Mouse (Mus musculus): Measurements from ENCODE around the gene Scgb1a1. TPM values are rescaled to one million over a fixed set of nuclear protein-coding genes. Genes with fewer than 3 reads are reported as not detected.
"Not testable (repeated sequence)": the region's sequence is repeated elsewhere in the genome, so short reads cannot be mapped to it uniquely, and the experiment has no call there.

Gene Scgb1a1
- total RNA-seq, 2 experiments from 2014 or later: not detected

DNA sequence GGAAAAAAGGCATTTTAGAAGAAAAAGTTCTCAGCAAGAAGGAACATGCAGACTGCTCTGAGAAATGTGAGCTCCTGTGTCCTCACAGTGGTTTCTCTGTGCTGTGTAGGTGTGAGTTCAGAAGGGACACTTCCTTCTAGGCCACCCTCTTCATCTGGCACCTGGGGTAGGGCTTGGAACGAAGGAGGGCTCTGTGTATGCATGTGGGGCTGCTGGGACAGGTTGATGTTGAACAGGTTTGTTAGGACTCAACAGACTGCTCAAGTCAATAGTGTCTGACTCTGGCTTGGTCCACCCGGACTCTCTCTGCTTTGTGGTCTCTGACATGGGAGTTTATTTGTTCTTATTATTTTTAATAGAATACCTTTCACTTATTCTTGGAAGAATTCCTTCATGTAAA lies 17.4 kb downstream of the Scgb1a1 start:
- DNase-seq (ENCODE audit: extremely low spot score in 1 of 2, low spot score in 1 of 2): no peak

DNA sequence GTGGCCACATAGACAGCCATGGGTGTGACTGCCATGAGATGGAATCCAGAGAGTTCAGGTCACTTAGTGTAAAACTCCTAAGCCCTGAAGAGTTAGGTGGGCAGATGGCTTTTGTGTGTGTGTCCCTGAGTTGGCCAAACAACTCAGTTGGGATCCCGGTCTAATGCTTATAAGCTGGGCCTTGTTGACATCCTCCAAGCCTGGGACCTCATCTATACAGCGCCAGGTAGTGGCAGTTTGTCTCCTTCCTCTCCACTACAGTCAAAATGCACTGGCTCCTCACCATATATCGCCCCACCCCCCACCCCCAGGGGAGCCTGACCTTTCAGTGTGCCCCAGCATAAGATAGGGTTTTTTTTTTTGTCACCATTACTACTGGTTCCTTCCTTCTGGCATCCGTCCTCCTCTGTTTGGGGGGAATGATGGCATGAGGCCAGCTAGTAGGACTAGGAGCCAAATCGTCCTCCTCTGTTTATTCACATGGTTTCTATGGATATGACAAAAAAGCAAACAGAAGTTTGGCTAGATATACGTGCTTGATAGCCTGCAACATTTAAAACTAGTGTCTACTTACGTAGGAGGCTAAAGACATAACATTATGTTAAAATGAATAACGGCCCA lies 18.0 kb downstream of the Scgb1a1 start:
- DNase-seq (ENCODE audit: extremely low spot score in 1 of 2, low spot score in 1 of 2): no peak

DNA sequence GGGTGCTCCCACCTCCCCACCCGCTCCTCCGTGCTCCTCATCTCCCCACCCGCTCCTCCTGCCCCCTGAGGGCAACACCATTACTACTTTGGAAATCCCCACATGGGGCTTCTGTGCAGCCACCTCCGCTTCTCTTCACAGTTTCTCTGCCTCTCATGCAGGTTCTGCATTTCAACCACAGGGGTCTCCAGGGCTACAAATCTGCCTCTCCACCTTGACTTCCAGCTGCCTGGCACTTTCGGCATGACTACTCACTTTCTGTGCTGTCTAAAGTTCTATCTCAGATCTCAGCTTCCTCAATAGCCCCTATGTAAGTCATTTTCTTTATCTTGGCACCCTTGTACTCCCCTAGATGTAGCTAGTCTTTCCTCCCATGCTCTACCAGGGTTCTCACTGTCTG lies 20.5 kb downstream of the Scgb1a1 start:
- no peak for DNase-seq (ENCODE audit: extremely low spot score in 1 of 2, low spot score in 1 of 2)

DNA sequence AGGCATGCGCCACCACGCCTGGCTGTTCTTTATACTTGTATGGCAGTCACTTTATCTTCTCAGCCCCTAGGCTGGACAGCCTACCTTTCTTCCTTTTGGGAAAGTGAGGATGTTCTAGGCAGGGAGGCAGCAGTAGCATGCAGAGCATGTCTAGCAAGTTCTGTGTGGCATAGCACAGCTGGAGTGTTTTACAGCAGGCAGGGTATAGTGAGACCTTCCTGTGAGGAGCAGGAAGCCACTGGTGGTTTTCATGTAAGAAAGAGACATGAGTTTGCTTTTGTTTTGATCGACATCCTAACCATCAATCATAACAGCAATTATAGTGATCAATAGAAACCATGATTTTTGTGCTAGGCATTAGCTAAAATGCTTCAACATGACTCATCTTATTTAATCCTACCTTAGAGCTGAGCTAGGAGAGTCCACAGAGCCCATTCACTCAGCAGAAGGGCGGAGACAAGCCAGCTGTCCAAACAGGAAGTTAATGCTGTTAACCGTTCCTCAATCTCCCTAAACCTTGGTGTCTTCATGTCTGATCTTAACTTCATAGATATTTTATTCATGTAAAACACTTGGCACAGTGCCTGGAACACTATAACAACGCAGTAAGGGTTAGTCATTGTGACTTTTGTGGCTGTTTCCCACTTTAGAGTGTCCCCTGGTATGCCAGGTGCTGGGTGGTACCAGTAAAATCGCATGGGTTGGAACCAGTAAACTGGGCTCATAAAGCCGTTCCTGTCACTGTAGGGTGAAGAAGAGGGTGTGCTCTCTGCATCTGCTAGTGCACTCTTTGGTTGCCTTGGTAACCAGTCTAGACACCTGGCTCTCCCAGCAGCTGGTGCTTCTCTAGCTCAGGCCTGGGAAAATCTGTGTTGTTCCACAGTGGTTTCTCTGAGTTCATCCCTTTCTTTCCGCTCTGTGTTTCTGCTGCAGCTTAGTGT lies 21.9 kb downstream of the Scgb1a1 start:
- DNase-seq (ENCODE audit: extremely low spot score in 1 of 2, low spot score in 1 of 2): no peak

DNA sequence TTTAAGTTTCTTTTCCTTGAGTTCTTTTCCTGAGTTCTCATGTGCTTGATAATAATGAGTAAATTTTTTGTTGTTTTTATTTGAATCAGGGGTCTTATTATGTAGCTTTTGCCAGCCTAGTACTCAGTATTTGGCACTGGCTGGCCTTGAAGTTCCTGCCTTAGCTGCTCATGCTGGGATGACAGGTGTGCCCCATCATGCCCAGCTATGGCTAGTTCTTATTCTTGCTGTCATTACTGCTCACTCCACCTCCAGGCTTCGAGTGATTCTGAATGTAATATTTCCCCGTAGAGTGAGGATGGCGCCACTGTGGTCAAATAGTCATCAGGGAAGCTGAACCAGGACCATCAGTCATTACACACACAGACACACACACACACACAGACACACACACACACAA lies 23.9 kb downstream of the Scgb1a1 start:
- no peak for DNase-seq (ENCODE audit: extremely low spot score in 1 of 2, low spot score in 1 of 2)

DNA sequence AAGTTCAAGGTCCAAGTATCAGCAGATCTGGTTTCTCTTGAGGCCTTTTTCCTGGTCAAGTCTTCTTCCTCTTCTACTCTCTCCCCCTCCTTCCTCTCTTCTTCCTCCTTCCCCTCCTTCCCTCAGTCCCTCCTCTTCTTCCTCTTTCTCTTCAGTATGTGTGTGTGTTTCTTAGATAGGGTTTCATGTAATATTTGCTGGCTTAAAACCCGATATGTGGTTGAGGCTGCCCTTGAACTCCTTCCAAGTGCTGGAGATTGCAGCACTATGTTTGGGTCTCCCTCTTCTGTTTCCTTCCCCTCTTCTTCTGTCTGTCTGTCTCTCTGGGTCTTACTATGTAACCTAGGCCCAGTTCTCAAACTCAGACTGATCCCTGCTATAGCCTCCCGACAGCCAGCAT lies 24.9 kb downstream of the Scgb1a1 start:
- DNase-seq (ENCODE audit: extremely low spot score in 1 of 2, low spot score in 1 of 2): no peak

DNA sequence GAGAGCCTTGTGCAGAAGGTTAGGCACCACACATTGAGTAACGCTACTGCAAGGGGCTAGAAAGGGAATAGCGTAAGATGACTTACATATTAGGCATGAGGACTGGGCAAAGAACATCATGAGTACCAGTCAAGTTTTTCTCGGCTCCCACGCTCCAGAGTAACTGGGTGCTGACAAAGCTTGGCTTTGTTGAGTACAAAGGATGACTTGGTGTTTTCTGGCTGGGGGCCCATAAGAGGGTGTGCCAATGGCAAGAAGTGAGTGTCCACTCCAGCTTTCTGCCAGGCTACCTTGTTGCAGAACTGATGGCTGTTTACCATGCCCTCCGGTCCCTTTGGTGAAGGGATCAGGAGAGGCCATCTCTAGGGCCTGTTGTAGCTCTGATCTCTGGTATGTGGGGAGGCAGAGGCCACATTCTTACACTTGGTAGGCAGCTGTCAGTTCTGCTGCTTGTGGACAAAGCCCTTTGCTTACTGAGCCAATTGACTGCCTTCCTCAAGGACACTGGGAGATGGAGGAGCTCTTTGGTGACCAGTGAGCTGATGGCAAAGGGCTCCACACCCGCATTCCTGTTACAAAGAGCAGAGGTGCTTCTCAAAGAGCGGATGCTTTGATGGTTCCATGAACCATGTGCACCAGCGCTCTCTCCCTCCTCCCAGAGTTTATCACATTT lies 26.4 kb downstream of the Scgb1a1 start:
- no peak for DNase-seq (ENCODE audit: extremely low spot score in 1 of 2, low spot score in 1 of 2)

DNA sequence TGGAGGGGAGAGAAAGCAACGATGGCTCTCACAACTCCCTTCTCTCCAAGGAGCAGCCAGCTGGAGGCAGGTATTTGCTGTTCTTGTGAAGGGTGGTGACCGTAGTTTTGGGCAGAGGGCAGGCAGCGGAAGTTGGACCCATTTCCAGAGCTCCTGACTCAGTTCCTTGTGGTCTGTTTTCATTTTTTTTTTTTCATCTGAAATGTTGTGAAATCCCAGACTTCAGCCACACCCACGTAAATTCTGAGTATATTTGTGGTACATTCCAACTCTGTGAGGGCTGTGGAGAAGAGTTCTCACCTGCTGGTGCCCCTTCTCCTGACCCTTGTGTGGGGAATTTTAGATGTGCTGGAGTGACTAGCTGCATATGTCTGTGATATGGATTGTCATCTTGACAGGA lies 27.7 kb downstream of the Scgb1a1 start:
- DNase-seq (ENCODE audit: extremely low spot score in 1 of 2, low spot score in 1 of 2): no peak

DNA sequence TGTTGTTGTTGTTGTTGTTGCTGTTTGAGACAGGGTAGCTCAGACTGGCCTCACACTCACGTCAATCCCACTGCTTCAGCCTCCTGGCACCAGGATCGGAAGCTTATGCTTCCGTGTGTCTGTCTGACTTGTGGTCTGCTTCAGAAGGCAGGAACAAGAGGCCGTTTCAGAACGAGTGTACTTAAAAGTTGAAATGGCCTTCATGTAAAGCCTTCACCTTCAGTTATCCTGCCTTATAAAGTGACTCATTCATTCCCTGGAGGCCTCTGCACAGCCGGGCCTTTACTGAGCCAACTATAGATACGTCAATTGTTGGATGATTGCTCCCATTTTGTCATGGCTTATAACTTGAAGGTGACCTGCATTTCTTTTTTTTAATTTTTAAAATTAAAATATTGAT lies 28.4 kb downstream of the Scgb1a1 start:
- DNase-seq (ENCODE audit: extremely low spot score in 1 of 2, low spot score in 1 of 2): no peak

DNA sequence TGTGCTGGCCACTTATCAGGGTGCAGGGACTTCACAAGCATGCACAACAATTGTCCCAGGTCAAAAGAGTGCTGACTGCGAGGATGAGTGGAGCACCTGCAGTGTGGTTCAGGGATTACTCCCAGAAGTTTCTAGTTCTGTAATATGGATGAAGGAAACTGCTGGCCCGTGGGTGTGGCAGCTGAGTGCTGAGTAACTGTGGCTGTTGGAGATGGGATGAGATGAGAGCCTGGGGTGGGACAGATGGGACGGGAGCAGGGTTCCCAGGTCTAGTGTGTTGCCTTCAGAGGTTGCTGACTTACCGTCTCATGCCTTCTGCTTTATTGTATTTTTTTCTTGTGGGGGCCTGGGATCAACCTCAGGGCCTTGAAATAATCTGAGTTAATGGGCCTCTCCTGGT lies 28.8 kb downstream of the Scgb1a1 start:
- no peak for DNase-seq (ENCODE audit: extremely low spot score in 1 of 2, low spot score in 1 of 2)

DNA sequence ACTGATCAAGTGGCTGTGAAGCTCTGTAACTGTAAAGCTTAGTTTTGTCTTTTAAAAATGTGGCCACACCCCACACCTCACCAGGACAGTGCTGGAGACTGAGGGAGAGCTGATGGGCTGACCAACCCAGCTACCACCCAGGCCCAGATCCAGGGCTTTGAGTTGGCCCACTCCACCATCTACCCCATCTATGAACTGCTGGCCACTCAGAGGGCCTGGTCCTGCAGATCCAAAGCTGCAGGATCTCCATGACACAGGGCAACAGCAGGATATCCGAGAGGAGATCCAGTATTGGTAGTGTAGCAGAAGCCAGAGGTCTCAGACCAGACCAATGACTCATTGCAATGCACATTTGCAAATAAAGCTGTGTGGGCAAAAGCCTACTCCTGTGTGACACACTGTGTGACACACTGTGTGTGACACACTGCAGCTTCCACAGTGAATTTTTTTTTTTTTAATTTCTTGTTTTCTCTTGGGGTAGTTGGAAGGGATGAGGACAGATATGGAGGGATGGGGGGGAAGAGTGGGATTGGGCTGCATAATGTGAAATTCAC lies 29.4 kb downstream of the Scgb1a1 start:
- no peak for DNase-seq (ENCODE audit: extremely low spot score in 1 of 2, low spot score in 1 of 2)

DNA sequence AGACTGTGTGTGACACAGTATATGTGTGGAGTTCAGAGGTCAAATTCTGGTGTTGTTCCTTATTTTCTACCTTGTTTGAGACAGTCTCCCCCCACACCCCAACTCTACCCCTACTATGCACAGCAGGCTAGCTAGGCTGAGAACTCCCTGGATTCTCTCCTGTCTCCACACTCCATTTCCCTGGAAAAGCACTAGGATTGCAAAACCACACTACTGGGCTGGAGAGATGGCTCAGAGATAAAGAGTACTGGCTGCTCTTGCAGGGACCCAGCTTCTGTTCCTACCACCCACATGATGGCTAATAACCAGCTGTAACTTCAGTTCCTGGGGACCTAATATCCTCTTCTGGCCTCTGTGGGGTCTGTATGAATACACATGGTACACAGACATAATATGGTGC lies 30.1 kb downstream of the Scgb1a1 start:
- DNase-seq (ENCODE audit: extremely low spot score in 1 of 2, low spot score in 1 of 2): no peak

DNA sequence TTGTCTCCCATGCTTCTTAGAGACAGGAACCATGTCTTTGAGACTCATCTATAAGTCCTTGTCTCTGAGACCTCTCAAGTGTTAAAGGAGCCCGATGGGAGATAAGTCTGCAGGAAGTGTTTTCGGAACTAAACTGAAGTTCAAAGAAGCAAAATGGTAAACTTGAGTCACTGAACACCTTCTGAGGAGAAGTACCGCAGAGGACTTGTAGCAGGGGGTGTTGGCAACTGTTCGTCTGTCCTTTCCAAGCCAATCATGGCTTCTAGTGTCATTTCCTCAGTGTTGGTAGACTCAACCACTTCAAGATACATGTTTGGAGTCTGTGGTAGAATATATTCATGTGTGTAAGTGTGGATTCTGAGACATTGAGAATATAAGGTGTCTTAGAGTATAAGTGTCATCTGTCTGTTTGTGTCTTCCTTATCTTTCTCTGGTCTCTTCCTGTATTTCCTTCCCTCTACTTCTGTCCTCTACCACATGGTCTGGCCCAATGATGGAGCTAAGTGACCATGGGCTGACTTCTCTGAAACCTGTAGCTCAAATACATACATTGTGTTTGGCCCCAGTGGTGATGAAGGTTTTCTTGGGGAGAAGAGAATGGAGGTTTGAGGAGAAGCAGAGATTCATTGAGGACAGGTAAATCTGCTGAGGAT lies 31.9 kb downstream of the Scgb1a1 start:
- DNase-seq (ENCODE audit: extremely low spot score in 1 of 2, low spot score in 1 of 2): no peak

DNA sequence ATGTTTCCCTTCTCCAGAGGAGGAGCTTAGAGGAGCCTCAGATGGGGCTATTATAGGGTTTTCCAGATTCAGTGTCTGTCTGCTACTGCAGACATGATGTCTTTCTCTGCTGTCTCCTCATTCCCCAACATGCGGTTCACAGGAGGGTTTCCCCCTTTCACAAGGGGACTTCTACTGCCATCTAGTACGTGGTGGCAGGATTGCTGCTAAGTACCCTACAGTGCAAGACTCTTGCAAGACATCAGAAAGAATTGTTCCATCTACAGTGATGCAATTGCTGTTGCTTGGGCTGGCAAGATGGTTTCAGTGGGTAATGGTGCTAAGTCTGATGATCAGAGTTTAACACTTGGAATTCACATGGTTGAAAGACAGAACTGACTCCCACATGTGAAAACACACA lies 32.6 kb downstream of the Scgb1a1 start:
- DNase-seq (ENCODE audit: extremely low spot score in 1 of 2, low spot score in 1 of 2): no peak

DNA sequence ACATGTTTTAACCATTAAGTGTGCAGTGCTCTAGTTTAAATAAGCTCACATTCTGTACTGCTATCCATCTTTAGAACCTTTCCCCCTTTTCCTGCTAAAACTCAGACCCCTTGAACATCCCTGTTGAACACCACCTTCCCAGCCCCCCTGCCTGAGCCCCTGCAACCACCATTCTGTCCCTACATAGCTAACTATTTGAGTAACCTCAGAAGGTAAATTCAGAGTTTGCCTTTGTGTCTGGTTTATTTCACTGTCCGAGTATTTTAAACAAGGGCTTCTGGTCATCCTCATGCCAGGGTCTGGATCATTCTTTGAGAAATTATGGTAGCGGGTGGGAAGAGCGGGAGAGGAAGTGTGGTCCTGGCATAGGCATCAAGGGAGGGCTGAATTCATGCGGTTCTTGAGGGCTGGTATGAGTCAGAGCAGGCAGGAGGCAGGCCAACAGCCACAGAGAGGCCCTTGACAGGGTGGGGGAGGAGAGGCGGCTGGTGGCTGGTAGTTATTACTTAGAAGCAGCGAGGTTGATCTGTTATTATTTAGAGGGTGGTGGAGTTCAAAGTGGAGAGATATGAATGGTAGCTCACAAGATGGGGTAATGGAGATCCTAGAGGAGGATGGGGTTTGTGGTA lies 34.8 kb downstream of the Scgb1a1 start:
- DNase-seq (ENCODE audit: extremely low spot score in 1 of 2, low spot score in 1 of 2): no peak

DNA sequence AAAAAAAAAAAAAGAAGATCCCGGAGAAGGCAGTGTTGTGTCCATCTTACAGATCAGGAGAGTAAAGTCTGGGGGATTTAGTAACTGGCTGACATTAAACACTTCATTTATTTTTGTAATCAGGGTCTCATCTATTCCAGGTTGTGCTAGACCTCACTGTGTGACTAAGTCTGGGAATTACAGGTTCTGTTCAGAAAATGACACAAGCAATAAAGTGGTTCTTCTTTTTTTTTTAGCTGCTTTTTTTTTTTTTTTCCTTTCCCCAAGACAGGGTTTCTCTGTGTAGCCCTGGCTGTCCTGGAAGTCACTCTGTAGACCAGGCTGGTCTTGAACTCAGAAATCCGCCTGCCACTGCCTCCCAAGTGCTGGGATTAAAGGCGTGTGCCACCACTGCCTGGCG lies 35.8 kb downstream of the Scgb1a1 start:
- not testable (repeated sequence) for DNase-seq (ENCODE audit: extremely low spot score in 1 of 2, low spot score in 1 of 2)

DNA sequence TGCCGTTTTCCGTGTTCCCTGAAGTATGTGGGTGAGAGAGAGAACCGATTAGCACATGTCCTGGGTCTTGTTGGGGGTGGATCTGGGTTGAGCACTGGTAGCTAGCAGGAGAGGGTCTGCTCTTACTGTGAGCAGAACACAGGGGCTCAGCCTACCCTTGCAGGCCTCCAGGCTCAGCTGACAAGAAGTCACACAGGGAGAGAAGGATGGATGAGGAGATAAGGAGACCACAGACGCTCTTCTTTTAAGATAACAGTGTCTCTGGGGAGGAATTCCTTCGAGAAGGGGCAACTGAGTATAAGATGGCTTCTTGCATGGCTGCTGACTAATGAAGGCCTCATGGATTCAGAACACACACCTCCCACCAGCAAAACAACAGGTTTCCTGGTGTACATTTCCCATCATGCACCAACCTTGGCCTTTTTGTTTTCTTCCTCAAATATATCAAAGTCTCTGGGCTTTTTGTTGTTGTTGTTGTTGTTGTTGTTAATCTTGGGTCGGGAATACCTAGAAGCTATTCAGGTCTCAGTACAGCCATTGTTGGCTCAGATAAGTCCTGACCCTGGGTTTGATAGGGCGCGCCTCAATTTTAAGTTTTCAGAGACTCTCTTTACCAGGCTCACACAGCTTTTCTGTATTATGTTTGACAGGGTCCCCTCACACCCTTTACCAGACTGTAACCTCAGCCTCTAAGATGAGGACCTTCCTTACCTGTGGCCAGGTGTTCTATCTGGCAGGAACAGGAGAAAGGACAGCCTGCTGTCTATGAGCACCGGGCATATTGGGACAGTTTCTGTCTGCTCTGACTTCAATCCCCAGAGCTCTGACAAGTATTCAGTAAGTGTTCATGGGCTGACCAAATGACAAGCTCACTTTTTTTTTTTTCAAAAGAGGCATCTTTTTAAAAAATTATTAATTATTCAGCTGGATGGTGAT lies 37.2 kb downstream of the Scgb1a1 start:
- DNase-seq (ENCODE audit: extremely low spot score in 1 of 2, low spot score in 1 of 2): no peak

DNA sequence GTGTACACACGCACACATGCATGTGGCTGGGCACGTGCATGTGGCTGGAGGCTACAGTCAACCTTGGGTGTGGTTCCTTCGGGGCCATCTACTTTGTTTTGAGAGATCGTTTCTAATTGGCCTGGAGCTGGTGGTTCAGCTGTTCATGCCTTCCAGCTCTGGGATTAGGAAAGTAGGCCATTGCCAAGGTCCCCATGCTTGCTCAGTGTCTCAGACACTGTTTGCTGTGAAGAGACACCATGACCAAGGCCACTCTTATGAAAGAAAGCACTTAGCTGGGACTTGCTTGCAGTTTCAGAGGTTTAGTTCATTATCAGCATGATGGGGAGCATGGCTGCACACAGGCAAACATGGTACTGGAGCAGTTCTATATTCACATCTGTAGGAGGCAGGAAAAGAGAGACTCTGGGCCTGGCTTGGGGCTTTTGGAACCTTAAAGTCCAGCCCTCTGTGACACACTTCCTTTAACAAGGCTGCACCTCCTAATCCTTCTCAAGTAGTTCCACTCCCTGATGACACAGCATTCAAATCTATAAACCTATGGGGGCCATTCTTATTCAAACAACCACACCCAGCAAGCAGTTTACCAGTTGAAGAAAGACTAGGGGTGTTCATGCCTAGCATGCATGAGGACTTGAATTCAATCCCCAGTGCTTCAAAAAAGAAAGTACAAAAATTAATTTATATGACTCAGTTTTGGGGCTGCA lies 38.6 kb downstream of the Scgb1a1 start:
- no peak for DNase-seq (ENCODE audit: extremely low spot score in 1 of 2, low spot score in 1 of 2)
